Mouse (Mus musculus) MEL (cell line): ENCODE data around the gene Dirc2. TPM values are rescaled to one million over a fixed set of nuclear protein-coding genes. Genes with fewer than 3 reads are reported as not detected.

Experiments
- DNase-seq: peaks from one replicate; pipeline ENCODE4 v3.0.0; 2011; ENCODE audit warnings: low read depth, low spot score
- H3K27ac ChIP-seq: 2 replicates; pipeline ENCODE4 v1.5.1; 2012; ENCODE audit warnings: low read depth, mild to moderate bottlenecking, control low read depth, low read length, moderate library complexity; ENCODE audit not compliant: control insufficient read depth
- H3K27me3 ChIP-seq, 2 experiments: fragments of 150-350 bp in 1 of 2; sonication (generic) in 1 of 2; 2 replicates each; pipeline ENCODE4 v1.6.1; 2012; ENCODE audit warnings: low read length in 2 of 2, mild to moderate bottlenecking in 2 of 2, improper control_type of control experiment in 1 of 2, moderate library complexity in 1 of 2; ENCODE audit not compliant: insufficient read depth in 2 of 2, control insufficient read depth in 1 of 2
- H3K36me3 ChIP-seq, 2 experiments: 2 replicates each; pipeline ENCODE4 v1.6.1; 2012 to 2014; ENCODE audit warnings: low read length in 2 of 2, improper control_type of control experiment in 1 of 2, inconsistent platforms in 1 of 2, mild to moderate bottlenecking in 1 of 2; ENCODE audit not compliant: insufficient read depth in 2 of 2, control insufficient read depth in 1 of 2
- H3K4me1 ChIP-seq, 2 experiments: fragments of 150-350 bp in 1 of 2; sonication (generic) in 1 of 2; 2 replicates each; pipeline ENCODE4 v1.6.1; 2012; ENCODE audit warnings: low read length in 2 of 2, improper control_type of control experiment in 1 of 2, mild to moderate bottlenecking in 1 of 2; ENCODE audit not compliant: insufficient read depth in 2 of 2, control insufficient read depth in 1 of 2
- H3K4me3 ChIP-seq, 2 experiments: fragments of 150-350 bp in 1 of 2; sonication (generic) in 1 of 2; 2 replicates each; pipeline ENCODE4 v1.5.1; 2012; ENCODE audit warnings: low read depth in 2 of 2, low read length in 2 of 2, mild to moderate bottlenecking in 2 of 2, moderate library complexity in 2 of 2, control low read depth in 1 of 2, improper control_type of control experiment in 1 of 2; ENCODE audit not compliant: control insufficient read depth in 1 of 2, insufficient read depth in 1 of 2
- H3K79me2 ChIP-seq: 2 replicates; pipeline ENCODE4 v1.6.1; 2012; ENCODE audit warnings: mild to moderate bottlenecking, low read length, moderate library complexity; ENCODE audit not compliant: control insufficient read depth, poor library complexity, insufficient read depth
- H3K9ac ChIP-seq: 2 replicates; pipeline ENCODE4 v1.6.1; 2012; ENCODE audit warnings: low read depth, mild to moderate bottlenecking, control low read depth, low read length, moderate library complexity; ENCODE audit not compliant: control insufficient read depth, poor library complexity, severe bottlenecking
- H3K9me3 ChIP-seq: fragments of 150-350 bp; sonication (generic); replicated peaks from 2 replicates; pipeline ENCODE4 v1.6.1; 2012; ENCODE audit warnings: mild to moderate bottlenecking, low read length, improper control_type of control experiment, moderate library complexity; ENCODE audit not compliant: insufficient read depth
- BHLHE40 ChIP-seq: IDR thresholded peaks from 2 replicates; pipeline ENCODE4 v1.6.1; 2012; ENCODE audit warnings: low read depth, mild to moderate bottlenecking, inconsistent platforms, low read length, improper control_type of control experiment, borderline replicate concordance
- CHD2 ChIP-seq: IDR thresholded peaks from 2 replicates; pipeline ENCODE4 v1.6.1; 2011; ENCODE audit warnings: low read length, improper control_type of control experiment
- EP300 ChIP-seq, 2 experiments: IDR thresholded peaks; 2 replicates each; pipeline ENCODE4 v1.6.1; 2011; ENCODE audit warnings: improper control_type of control experiment in 2 of 2, low read length in 2 of 2, low read depth in 1 of 2, mild to moderate bottlenecking in 1 of 2
- ETS1 ChIP-seq: IDR thresholded peaks from 2 replicates; pipeline ENCODE4 v1.6.1; 2012; ENCODE audit warnings: low read depth, mild to moderate bottlenecking, inconsistent platforms, low read length, improper control_type of control experiment, moderate library complexity
- GATA1 ChIP-seq: IDR thresholded peaks from 2 replicates; pipeline ENCODE4 v1.6.1; 2011; ENCODE audit warnings: low read depth, low read length, improper control_type of control experiment
- JUND ChIP-seq: IDR thresholded peaks from 2 replicates; pipeline ENCODE4 v1.6.1; 2011; ENCODE audit warnings: low read depth, mild to moderate bottlenecking, improper control_type of control experiment, low read length
- MXI1 ChIP-seq: IDR thresholded peaks from 2 replicates; pipeline ENCODE4 v1.6.1; 2011; ENCODE audit warnings: mild to moderate bottlenecking, low read depth, low read length, improper control_type of control experiment
- NRF1 ChIP-seq: IDR thresholded peaks from 2 replicates; pipeline ENCODE4 v1.6.1; 2014; ENCODE audit warnings: low read depth, mild to moderate bottlenecking, inconsistent platforms, low read length, improper control_type of control experiment, moderate library complexity; ENCODE audit not compliant: poor library complexity, insufficient read depth, severe bottlenecking
- POLR2A ChIP-seq, 2 experiments: IDR thresholded peaks; 2 replicates each; pipeline ENCODE4 v1.6.1; 2011 to 2012; ENCODE audit warnings: low read length in 2 of 2, mild to moderate bottlenecking in 2 of 2, control low read depth in 1 of 2, improper control_type of control experiment in 1 of 2, low read depth in 1 of 2, moderate library complexity in 1 of 2; ENCODE audit not compliant: control insufficient read depth in 1 of 2, insufficient read depth in 1 of 2, poor library complexity in 1 of 2
- SMC3 ChIP-seq: IDR thresholded peaks from 2 replicates; pipeline ENCODE4 v1.6.1; 2011; ENCODE audit warnings: low read depth, low read length, improper control_type of control experiment
- TAL1 ChIP-seq: IDR thresholded peaks from 2 replicates; pipeline ENCODE4 v1.6.1; 2012; ENCODE audit warnings: mild to moderate bottlenecking, inconsistent platforms, low read length, moderate library complexity, mixed read lengths
- TCF12 ChIP-seq: IDR thresholded peaks from 2 replicates; pipeline ENCODE4 v1.6.1; 2014; ENCODE audit warnings: low read depth, mild to moderate bottlenecking, inconsistent platforms, low read length, improper control_type of control experiment, moderate library complexity
- UBTF ChIP-seq: IDR thresholded peaks from 2 replicates; pipeline ENCODE4 v1.6.1; 2012; ENCODE audit warnings: low read depth, mild to moderate bottlenecking, inconsistent platforms, low read length, improper control_type of control experiment, moderate library complexity, borderline replicate concordance; ENCODE audit not compliant: insufficient read depth
- USF1 ChIP-seq: IDR thresholded peaks from 2 replicates; pipeline ENCODE4 v1.6.1; 2014; ENCODE audit warnings: low read depth, mild to moderate bottlenecking, inconsistent platforms, low read length, improper control_type of control experiment, moderate library complexity
- ZC3H11A ChIP-seq: IDR thresholded peaks from 2 replicates; pipeline ENCODE4 v1.6.1; 2012; ENCODE audit warnings: low read depth, mild to moderate bottlenecking, inconsistent platforms, low read length, improper control_type of control experiment
- ZMIZ1 ChIP-seq: IDR thresholded peaks from 2 replicates; pipeline ENCODE4 v1.6.1; 2012; ENCODE audit warnings: low read depth, mild to moderate bottlenecking, inconsistent platforms, low read length, improper control_type of control experiment, moderate library complexity
- ZNF384 ChIP-seq: IDR thresholded peaks from 2 replicates; pipeline ENCODE4 v1.6.1; 2012; ENCODE audit warnings: low read depth, mild to moderate bottlenecking, inconsistent platforms, low read length, improper control_type of control experiment
- polyA plus RNA-seq, 2 experiments: library from polyadenylated mRNA; stranded (reverse) in 1 of 2; unstranded in 1 of 2; fragments of >175 nt in 1 of 2; fragments of >200 nt in 1 of 2; gene quantifications; 2 replicates each; pipeline versions ENCODE4 v1.2.1 to v1.2.4; 2012; ENCODE audit warnings: low replicate concordance in 2 of 2, low read depth in 1 of 2; ENCODE audit not compliant: insufficient read length in 2 of 2, insufficient read depth in 1 of 2, missing spikeins in 1 of 2
- total RNA-seq: library from RNA; depleted of rRNA; stranded (reverse); fragments of 300-350 nt; gene quantifications from 2 replicates; pipeline ENCODE4 v1.2.3, GENCODE M21; 2012

Gene Dirc2
- total and polyA plus RNA-seq, 3 experiments: 1.6 to 4.1 TPM; not detected in 1

DNA sequence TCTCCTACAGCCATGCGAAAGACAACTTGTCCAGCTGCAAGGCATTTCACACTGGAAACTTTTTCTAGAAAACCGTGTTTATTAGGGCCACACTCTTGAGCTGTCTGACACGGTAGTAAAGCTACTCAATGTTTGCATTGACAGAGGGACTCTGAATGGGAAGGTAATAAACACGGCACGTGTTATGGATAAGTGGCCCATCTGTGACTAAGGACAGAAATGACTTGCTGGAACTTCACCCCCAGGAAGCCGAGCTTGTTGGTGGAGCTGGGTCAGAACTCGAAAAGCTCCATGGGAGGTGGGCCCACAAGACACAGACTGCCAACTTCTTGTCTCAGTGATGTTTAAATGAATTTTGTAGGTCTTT is 20.9 kb downstream of the Dirc2 start:
- H3K79me2 ChIP-seq: no peaks in the 10 kb centered on the region
- H3K27me3 ChIP-seq: no peaks in the 10 kb centered on the region
- no peaks in the 10 kb centered on the region for H3K9me3 ChIP-seq
- no peaks in the 10 kb centered on the region for H3K4me1 ChIP-seq
- H3K27ac ChIP-seq: no peak overlapping the region
- no peak for DNase-seq
- no peak overlapping the region for H3K4me3 ChIP-seq
- no peak overlapping the region for H3K9ac ChIP-seq
- no peaks in the 10 kb centered on the region for H3K36me3 ChIP-seq
- TF ChIP-seq GATA1: no peak
- no peak for TF ChIP-seq TCF12
- TF ChIP-seq ZC3H11A: no peak
- TF ChIP-seq POLR2A (IDR thresholded peaks at IDR 0.05; ENCODE audit: control insufficient read depth in 1 of 2, insufficient read depth in 1 of 2, low read depth in 1 of 2, low read length in 2 of 2, poor library complexity in 1 of 2): no peak
- no peak for TF ChIP-seq EP300 (IDR thresholded peaks at IDR 0.05; ENCODE audit: low read depth in 1 of 2, low read length in 2 of 2)
- TF ChIP-seq JUND: no peak
- TF ChIP-seq UBTF: no peak
- TF ChIP-seq NRF1: no peak
- TF ChIP-seq ZNF384: no peak
- no peak for TF ChIP-seq CHD2
- TF ChIP-seq USF1: no peak
- TF ChIP-seq TAL1: no peak

DNA sequence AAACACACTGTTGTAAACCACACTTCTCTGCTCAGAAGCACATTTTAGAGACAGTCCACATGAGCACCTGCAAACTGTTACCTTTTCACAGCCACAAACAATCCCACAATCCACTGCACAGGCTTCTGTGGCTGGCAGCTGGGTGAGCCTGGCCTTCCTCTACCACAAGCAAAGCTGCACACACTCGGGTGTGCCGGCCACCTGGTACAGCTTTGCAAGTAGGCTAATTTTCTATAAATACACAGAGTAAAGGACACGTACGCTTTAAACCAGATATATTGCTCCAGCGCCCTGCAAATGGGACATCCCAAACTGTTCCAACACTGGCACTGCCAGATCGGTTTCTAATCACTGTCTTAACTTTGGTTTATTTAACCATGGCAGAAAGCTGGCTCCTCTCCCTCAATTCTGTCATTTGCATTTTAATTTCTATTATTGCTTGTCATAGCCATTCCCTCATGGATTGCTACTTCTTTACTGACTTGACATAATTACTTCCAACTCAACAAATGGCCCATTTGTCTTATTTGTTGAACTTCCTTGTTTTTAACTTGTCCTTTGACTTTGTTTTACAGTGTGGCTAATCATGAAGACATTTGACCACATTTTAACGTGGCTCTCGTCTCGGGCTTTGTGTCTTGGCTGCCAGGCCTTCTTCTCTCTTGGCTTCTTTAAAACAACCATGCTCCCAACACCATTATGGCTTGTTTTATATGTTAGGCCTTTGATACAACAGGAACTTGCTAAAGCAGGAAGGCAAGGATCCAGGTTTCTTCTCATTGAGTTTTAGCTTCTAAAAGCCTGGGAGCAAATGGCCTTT is 21.5 kb downstream of the Dirc2 start:
- Histone ChIP-seq H3K4me1 (no peaks in the 10 kb centered on the region), H3K4me3 (no peak overlapping the region), H3K27ac (no peak overlapping the region), H3K9ac (no peak overlapping the region), H3K27me3 (no peaks in the 10 kb centered on the region), H3K79me2 (no peaks in the 10 kb centered on the region), H3K9me3 (no peaks in the 10 kb centered on the region), H3K36me3 (no peaks in the 10 kb centered on the region)
- TF ChIP-seq GATA1 (no peak), BHLHE40 (no peak), ETS1 (no peak), MXI1 (no peak), JUND (no peak), SMC3 (no peak), ZMIZ1 (no peak), UBTF (no peak), ZC3H11A (no peak)
- no peak for DNase-seq
